Mouse (Mus musculus) embryonic fibroblast, embryonic 13.5 days (primary cell): ENCODE measurements at regions not wholly inside any gene's neighbourhood (a gene's known extent, or its start where the extent isn't known, plus 50 kb on each side); places are given as distances from the start of the nearest gene placed in this dataset.

ENCODE experiments used
- H3K27ac ChIP-seq: 2 replicates; pipeline ENCODE4 v1.5.1; 2012; ENCODE audit warnings: low read length, control low read depth, inconsistent platforms; ENCODE audit not compliant: insufficient read depth
- H3K4me1 ChIP-seq: 2 replicates; pipeline ENCODE4 v1.6.1; 2011; ENCODE audit warnings: low read length; ENCODE audit not compliant: control insufficient read depth, insufficient read depth
- H3K4me3 ChIP-seq: 2 replicates; pipeline ENCODE4 v1.5.1; 2011; ENCODE audit warnings: mild to moderate bottlenecking, control low read depth, low read length; ENCODE audit not compliant: insufficient read depth
- CTCF ChIP-seq: IDR thresholded peaks from 2 replicates; pipeline ENCODE4 v1.5.1; 2011; ENCODE audit warnings: mild to moderate bottlenecking, control low read depth, low read length, moderate library complexity, borderline replicate concordance; ENCODE audit not compliant: insufficient read depth
- POLR2A ChIP-seq: IDR thresholded peaks from 2 replicates; pipeline ENCODE4 v1.6.1; 2011; ENCODE audit warnings: low read depth, mild to moderate bottlenecking, control low read depth, low read length, moderate library complexity

- no peak overlapping the region for H3K4me3 ChIP-seq
- TF ChIP-seq CTCF = peak; percentile 72; the same call in 1 of the 2 replicates
- TF ChIP-seq POLR2A = no peak
- no peak overlapping the region for H3K27ac ChIP-seq
- H3K4me1 ChIP-seq = no peaks in the 10 kb centered on the region
Measured at GRCm38 (mm10) chr5:73761709-73762108, 110.5 kb downstream of the Spata18 start.

DNA sequence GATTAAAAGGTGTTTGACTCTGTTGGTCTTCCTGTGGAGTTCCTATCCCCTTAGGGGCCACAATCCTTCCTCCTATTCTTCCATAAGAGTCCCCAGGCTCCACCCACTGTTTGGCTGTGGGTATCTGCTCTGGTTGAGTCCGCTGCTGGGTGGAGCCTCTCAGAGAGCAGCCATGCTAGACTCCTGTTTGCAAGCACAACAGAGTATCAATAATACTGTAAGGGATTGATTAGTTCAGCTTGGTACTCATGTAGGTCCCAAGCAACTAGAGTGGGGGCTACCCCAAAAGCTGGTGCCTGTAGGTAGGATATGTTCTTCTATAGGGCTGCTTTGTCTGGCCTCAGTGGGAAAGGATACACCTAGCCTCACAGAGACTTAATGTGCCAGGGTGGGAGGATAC, 113.0 kb downstream of the Spata18 start:
- Histone ChIP-seq H3K4me3 (no peak overlapping the region), H3K4me1 (no peaks in the 10 kb centered on the region), H3K27ac (no peak overlapping the region)
- TF ChIP-seq POLR2A (no peak), CTCF (no peak)

- H3K27ac ChIP-seq = no peak overlapping the region
- no peaks in the 10 kb centered on the region for H3K4me1 ChIP-seq
- TF ChIP-seq CTCF (no peak), POLR2A (no peak)
- no peak overlapping the region for H3K4me3 ChIP-seq
Measured at GRCm38 (mm10) chr5:73765466-73765865, 114.3 kb downstream of the Spata18 start.

DNA sequence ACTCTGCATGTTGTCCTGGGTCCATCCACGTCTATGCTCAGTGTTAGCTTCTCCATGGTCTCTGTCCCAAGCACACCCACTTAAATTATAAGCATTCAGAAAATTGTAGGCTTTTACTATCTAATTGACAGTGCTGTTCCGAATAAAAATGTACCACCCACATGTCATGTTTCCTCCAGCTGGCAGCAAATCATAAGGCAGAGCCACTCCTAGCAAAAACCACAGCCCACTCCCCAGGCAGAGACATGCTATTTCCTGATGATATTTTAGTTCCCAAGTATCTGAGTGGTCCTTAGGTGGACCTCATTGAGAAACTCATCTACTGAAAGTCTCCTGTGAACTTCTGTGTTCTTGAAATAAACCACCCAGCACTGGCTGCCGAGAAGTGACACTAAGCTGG, 117.1 kb downstream of the Spata18 start:
- TF ChIP-seq CTCF = no peak
- TF ChIP-seq POLR2A = no peak
- Histone ChIP-seq H3K4me1 (no peaks in the 10 kb centered on the region), H3K4me3 (no peak overlapping the region), H3K27ac (no peak overlapping the region)

- Histone ChIP-seq H3K4me3 (no peak overlapping the region), H3K4me1 (no peaks in the 10 kb centered on the region), H3K27ac (no peak overlapping the region)
- TF ChIP-seq POLR2A (no peak), CTCF (no peak)
Measured at GRCm38 (mm10) chr5:73775775-73776548, 124.8 kb downstream of the Spata18 start.

DNA sequence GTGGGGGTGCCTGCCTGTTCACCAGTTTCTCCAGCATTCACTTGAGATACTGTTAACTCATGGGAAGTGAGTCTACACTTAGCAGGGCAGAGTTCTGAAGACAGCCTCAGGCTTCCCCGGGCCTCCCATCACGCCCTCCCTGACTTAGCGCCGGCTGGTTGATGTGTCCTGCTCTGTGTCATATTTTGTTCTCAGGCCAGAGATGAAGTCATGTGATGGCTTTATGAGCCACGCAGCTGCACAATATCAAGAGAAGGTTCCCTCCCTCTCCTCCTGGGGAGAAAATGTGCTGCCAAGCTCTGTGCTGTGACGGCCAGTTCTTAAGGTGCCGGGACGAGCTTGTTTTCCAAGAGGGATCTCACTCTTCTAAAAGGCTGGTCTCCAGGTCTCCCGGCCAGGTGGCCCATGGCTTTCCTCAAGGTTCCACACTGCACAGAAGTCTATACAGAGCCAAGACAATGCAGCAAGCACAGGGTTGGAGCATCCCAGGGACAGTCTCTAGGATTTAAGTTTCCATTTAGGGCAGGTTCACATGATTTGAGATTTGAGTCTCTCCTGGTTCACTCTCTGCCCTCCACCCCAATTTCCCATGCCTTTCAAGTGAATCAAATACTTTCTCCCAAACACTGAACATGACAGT, 126.2 kb downstream of the Spata18 start:
- Histone ChIP-seq H3K4me1 (peaks cover 2% of the 10 kb centered on the region), H3K4me3 (no peak overlapping the region), H3K27ac (no peak overlapping the region)
- TF ChIP-seq CTCF (no peak), POLR2A (no peak)

- Histone ChIP-seq H3K4me3 (no peak overlapping the region), H3K27ac (no peak overlapping the region), H3K4me1 (peaks cover 6% of the 10 kb centered on the region)
- no peak for TF ChIP-seq CTCF
- no peak for TF ChIP-seq POLR2A
Measured at GRCm38 (mm10) chr5:73781190-73781940, 130.2 kb downstream of the Spata18 start.

- Histone ChIP-seq H3K4me3 (no peak overlapping the region), H3K27ac (0 out of 2 replicates have a peak overlapping the region, but pooled peaks have one; percentile 2), H3K4me1 (peaks cover 6% of the 10 kb centered on the region)
- no peak for TF ChIP-seq POLR2A
- no peak for TF ChIP-seq CTCF
Measured at GRCm38 (mm10) chr5:73782214-73783091, 131.3 kb downstream of the Spata18 start.

GRCm38 (mm10) chr5:73787275-73787674, 136.1 kb downstream of the Spata18 start:
- H3K27ac ChIP-seq = no peak overlapping the region
- H3K4me1 ChIP-seq = peaks cover 5% of the 10 kb centered on the region
- H3K4me3 ChIP-seq = no peak overlapping the region
- TF ChIP-seq POLR2A (no peak), CTCF (no peak)
